Mouse (Mus musculus) midbrain, embryonic 14.5 days (tissue): Measurements from ENCODE around the gene Zfp787. TPM values are rescaled to one million over a fixed set of nuclear protein-coding genes. Genes with fewer than 3 reads are reported as not detected.

Experiments used
- ATAC-seq: fragments of 200-750 bp; cut with Nextera tagmentation; 2 replicates; pipeline ENCODE4 v1.8.0; 2017; ENCODE audit warnings: moderate number of reproducible peaks, moderate library complexity; ENCODE audit not compliant: low FRiP score, low TSS enrichment
- DNase-seq: peaks from one replicate; pipeline ENCODE4 v3.0.0-alpha.2; 2015
- H3K27ac ChIP-seq: fragments of 300-500 bp; sonication (generic); replicated peaks from 2 replicates; pipeline ENCODE4 v1.5.1; 2014; ENCODE audit warnings: mild to moderate bottlenecking, low read depth, low read length, moderate library complexity
- H3K27me3 ChIP-seq: fragments of 300-500 bp; sonication (generic); 2 replicates; pipeline ENCODE4 v1.6.1; 2014; ENCODE audit warnings: low read length, control low read depth, mixed read lengths; ENCODE audit not compliant: control insufficient read depth, insufficient read depth
- H3K36me3 ChIP-seq: fragments of 300-500 bp; sonication (generic); 2 replicates; pipeline ENCODE4 v1.6.1; 2014; ENCODE audit warnings: low read length, control low read depth; ENCODE audit not compliant: control insufficient read depth, insufficient read depth
- H3K4me1 ChIP-seq: fragments of 300-500 bp; sonication (generic); 2 replicates; pipeline ENCODE4 v1.6.1; 2014; ENCODE audit warnings: mild to moderate bottlenecking, antibody characterized with exemption, low read length, control low read depth; ENCODE audit not compliant: control insufficient read depth, insufficient read depth
- H3K4me2 ChIP-seq: fragments of 300-500 bp; sonication (generic); 2 replicates; pipeline ENCODE4 v1.6.1; 2014; ENCODE audit warnings: mild to moderate bottlenecking, low read length, moderate library complexity
- H3K4me3 ChIP-seq: fragments of 300-500 bp; sonication (generic); replicated peaks from 2 replicates; pipeline ENCODE4 v1.5.1; 2014; ENCODE audit warnings: low read depth, low read length
- H3K9ac ChIP-seq: fragments of 300-500 bp; sonication (generic); replicated peaks from 2 replicates; pipeline ENCODE4 v1.6.1; 2014; ENCODE audit warnings: mild to moderate bottlenecking, low read length, moderate library complexity
- H3K9me3 ChIP-seq: fragments of 300-500 bp; sonication (generic); 2 replicates; pipeline ENCODE4 v1.6.1; 2016; ENCODE audit warnings: low read length, control low read depth, mixed read lengths; ENCODE audit not compliant: control insufficient read depth
- WGBS: fragments of 180-500 bp; shearing (Covaris S2); extraction: QIAGEN DNeasy Blood & Tissue Kit; methylation state at CpG from one replicate; pipeline ENCODE4 v1.1.7; 2014; 5-methylcytosine and 5-hydroxymethylcytosine counted together
- polyA plus RNA-seq: library from polyadenylated mRNA; unstranded; fragments of >200 nt; fragmentation: Nextera tagmentation; extraction: Ambion mirVana; gene quantifications from 2 replicates; pipeline ENCODE4 v1.2.1, GENCODE M21; 2014

Zfp787 gene
- polyA plus RNA-seq, 1 experiment from 2014 or later: 12.0 TPM

DNA sequence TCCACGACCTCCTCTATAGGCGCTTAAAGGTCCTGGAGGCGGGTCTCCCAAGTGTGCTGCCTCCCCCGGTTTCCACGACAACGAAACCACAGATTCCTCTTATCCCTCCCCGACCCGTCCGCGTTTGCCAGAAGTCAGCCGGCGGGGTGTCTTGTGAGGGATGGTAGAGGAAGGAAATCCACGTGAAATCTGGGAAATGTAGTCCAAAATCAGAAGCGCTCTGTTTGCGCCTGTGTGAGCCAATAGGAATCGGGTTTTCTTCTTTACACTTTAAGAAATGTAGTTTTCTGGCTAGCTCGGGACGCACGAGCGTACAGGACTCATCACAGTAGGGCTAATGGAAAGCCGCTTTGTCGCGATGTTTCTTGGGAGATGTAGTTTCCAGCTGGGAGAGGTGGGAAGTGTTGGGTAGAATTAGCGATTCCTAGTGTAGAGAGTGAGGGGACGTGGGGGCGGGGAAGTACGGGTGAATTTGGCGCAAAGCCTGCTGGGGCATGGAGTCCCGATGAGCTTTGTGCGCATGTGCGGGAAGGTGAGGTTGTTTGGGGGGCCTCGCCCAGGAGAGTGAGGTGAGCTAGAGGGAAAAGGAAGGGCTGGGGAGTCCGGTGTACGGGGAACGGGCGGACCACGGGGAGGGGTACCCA lies 16.3 kb upstream of the Zfp787 start, which contains the start of gene Zfp444:
Gene Zfp444, plus strand, starts transcription at position 221 of the 644 bp plus-strand sequence.
- H3K4me2 ChIP-seq: peak within 1 kb of the TSS; percentile 90
- peak within 1 kb of the TSS; percentile 78 for H3K9ac ChIP-seq
- H3K36me3 ChIP-seq: peaks cover 4% of the 10 kb centered on the region; the same call in 1 of the 2 replicates
- DNase-seq: peak; percentile 100
- peak within 1 kb of the TSS; percentile 87 for H3K27ac ChIP-seq
- no peaks in the 10 kb centered on the region for H3K27me3 ChIP-seq
- under 1% methylated on average over 37 of the region's 37 CpGs for WGBS
- H3K4me3 ChIP-seq: peak within 1 kb of the TSS; percentile 66
- no peaks in the 10 kb centered on the region for H3K9me3 ChIP-seq
- H3K4me1 ChIP-seq: 0 out of 2 replicates have a peak, but pooled peaks cover 3% of the 10 kb centered on the region
- peak; percentile 98 for ATAC-seq

- peaks cover 4% of the 10 kb centered on the region; the same call in 1 of the 2 replicates for H3K36me3 ChIP-seq
- peak overlapping the region; percentile 87 for H3K27ac ChIP-seq
- H3K4me2 ChIP-seq: peak overlapping the region; percentile 90
- no peaks in the 10 kb centered on the region for H3K9me3 ChIP-seq
- H3K9ac ChIP-seq: peak overlapping the region; percentile 53
- H3K4me1 ChIP-seq: 0 out of 2 replicates have a peak, but pooled peaks cover 3% of the 10 kb centered on the region
- ATAC-seq (peak; percentile 35), DNase-seq (peak; percentile 81)
- peak overlapping the region; percentile 66 for H3K4me3 ChIP-seq
- H3K27me3 ChIP-seq: no peaks in the 10 kb centered on the region
- WGBS: under 1% methylated on average over 24 of the region's 24 CpGs
Measured at GRCm38 (mm10) chr7:6171444-6172005, 15.7 kb upstream of the Zfp787 start.

GRCm38 (mm10) chr7:6170871-6171270 lies 15.1 kb upstream of the Zfp787 start:
- Histone ChIP-seq H3K27me3 (no peaks in the 10 kb centered on the region), H3K4me1 (0 out of 2 replicates have a peak, but pooled peaks cover 3% of the 10 kb centered on the region), H3K4me3 (peak overlapping the region; percentile 66; the same call in 1 of the 2 replicates), H3K4me2 (peak overlapping the region; percentile 90), H3K9ac (peak overlapping the region; percentile 53; the same call in 1 of the 2 replicates), H3K36me3 (peaks cover 4% of the 10 kb centered on the region; the same call in 1 of the 2 replicates), H3K27ac (peak overlapping the region; percentile 87), H3K9me3 (no peaks in the 10 kb centered on the region)
- ATAC-seq (no peak), DNase-seq (no peak)
- 45% methylated on average over 6 of the region's 6 CpGs for whole genome bisulfite sequencing

DNA sequence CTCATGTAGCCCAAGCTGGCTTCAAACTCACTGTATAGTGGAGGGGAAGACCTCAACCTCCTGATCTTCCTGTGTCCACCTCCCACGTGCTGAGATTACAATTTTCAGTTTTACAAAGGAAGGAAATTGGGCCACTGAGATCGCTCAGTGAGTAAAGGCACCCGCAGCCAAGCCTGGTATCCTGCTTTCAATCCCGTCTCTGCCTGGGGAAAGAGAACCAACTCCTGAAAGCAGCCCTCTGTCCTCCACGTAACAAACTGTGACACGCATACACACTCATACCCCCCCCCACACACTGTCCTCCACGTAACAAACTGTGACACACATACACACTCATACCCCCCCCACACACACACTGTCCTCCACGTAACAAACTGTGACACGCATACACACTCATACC lies 14.6 kb upstream of the Zfp787 start:
- 85% methylated on average over 9 of the region's 9 CpGs for WGBS
- Histone ChIP-seq H3K27me3 (no peaks in the 10 kb centered on the region), H3K9ac (no peak overlapping the region), H3K4me2 (no peak overlapping the region), H3K4me3 (no peak overlapping the region), H3K36me3 (peaks cover 4% of the 10 kb centered on the region; the same call in 1 of the 2 replicates), H3K4me1 (0 out of 2 replicates have a peak, but pooled peaks cover 3% of the 10 kb centered on the region), H3K27ac (no peak overlapping the region), H3K9me3 (no peaks in the 10 kb centered on the region)
- DNase-seq (no peak), ATAC-seq (no peak)

- Histone ChIP-seq H3K9me3 (no peaks in the 10 kb centered on the region), H3K36me3 (no peaks in the 10 kb centered on the region), H3K4me2 (no peak overlapping the region), H3K27me3 (no peaks in the 10 kb centered on the region), H3K27ac (no peak overlapping the region), H3K9ac (no peak overlapping the region), H3K4me1 (0 out of 2 replicates have a peak, but pooled peaks cover 3% of the 10 kb centered on the region), H3K4me3 (no peak overlapping the region)
- no peak for ATAC-seq
- 70% methylated on average over 3 of the region's 3 CpGs for WGBS
- no peak for DNase-seq
Measured at GRCm38 (mm10) chr7:6169403-6169802, 13.6 kb upstream of the Zfp787 start.

GRCm38 (mm10) chr7:6164671-6165070 lies 8.9 kb upstream of the Zfp787 start:
- WGBS: 74% methylated on average over 5 of the region's 5 CpGs
- no peak for DNase-seq

DNA sequence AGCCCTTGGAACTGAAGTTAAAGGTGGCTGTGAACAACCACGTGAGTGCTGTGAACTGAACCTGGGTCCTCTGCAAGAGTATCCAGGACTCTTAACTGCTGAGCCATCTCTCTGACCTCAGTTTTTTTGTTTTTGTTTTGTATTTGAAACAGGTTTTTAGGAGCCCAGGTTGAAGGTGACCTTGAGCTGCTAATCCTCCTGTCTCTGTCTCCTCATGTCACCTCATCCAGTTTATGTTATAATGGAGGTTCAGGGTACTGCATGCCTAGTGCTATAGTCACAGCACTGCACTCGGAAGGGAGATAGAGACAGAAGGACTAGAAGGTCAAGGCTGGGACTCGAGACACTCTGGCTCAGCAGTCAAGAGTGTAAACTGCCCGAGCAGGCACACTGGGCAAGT lies 6.4 kb upstream of the Zfp787 start:
- H3K4me2 ChIP-seq: no peak overlapping the region
- WGBS: 75% methylated on average over 4 of the region's 4 CpGs
- H3K4me3 ChIP-seq: no peak overlapping the region
- H3K4me1 ChIP-seq: no peaks in the 10 kb centered on the region
- no peak overlapping the region for H3K27ac ChIP-seq
- H3K36me3 ChIP-seq: no peaks in the 10 kb centered on the region
- DNase-seq (no peak), ATAC-seq (no peak)
- no peaks in the 10 kb centered on the region for H3K27me3 ChIP-seq
- no peak overlapping the region for H3K9ac ChIP-seq
- H3K9me3 ChIP-seq: no peaks in the 10 kb centered on the region

More at GRCm38 (mm10) chr7:6164671-6165070, 8.9 kb upstream of the Zfp787 start:
- H3K9ac ChIP-seq: no peak overlapping the region
- no peak overlapping the region for H3K4me2 ChIP-seq
- no peak for ATAC-seq
- H3K4me1 ChIP-seq: no peaks in the 10 kb centered on the region
- no peak overlapping the region for H3K4me3 ChIP-seq
- no peaks in the 10 kb centered on the region for H3K36me3 ChIP-seq
- H3K27ac ChIP-seq: no peak overlapping the region
- no peaks in the 10 kb centered on the region for H3K27me3 ChIP-seq
- no peaks in the 10 kb centered on the region for H3K9me3 ChIP-seq

- Histone ChIP-seq H3K4me3 (no peak overlapping the region), H3K27ac (no peak overlapping the region), H3K4me1 (no peaks in the 10 kb centered on the region; the same call in 1 of the 2 replicates), H3K36me3 (no peaks in the 10 kb centered on the region), H3K27me3 (no peaks in the 10 kb centered on the region), H3K4me2 (no peak overlapping the region), H3K9me3 (no peaks in the 10 kb centered on the region), H3K9ac (no peak overlapping the region)
- DNase-seq (no peak), ATAC-seq (no peak)
- 65% methylated on average over 3 of the region's 3 CpGs for WGBS
Measured at GRCm38 (mm10) chr7:6161541-6161940, 5.7 kb upstream of the Zfp787 start.
